Mouse (Mus musculus) T-helper 2 cell (primary cell): ENCODE results near the gene Aifm1.

Source experiments
- in situ Hi-C: fragments of 300-600 bp; cut with MboI, MseI; formaldehyde crosslinking; loops from one replicate; pipeline ENCODE4 v1.15.1; 2025; ENCODE audit warnings: high pct_unique_total_duplicates

Aifm1 gene

GRCm38 (mm10) chrX:48425280-48425679 lies 88.1 kb downstream of the Aifm1 start:
- in situ Hi-C loops, result loop anchor here (5.0 kb wide), 1 partner anchor 37 kb away; the partner anchor contains the start of gene Elf4
